Mouse (Mus musculus): Measurements from ENCODE around the gene Gm49369.
A peak's percentile ranks its signal among the peaks of the same experiment; 100 is the strongest.
"Not testable (repeated sequence)": the region's sequence is repeated elsewhere in the genome, so short reads cannot be mapped to it uniquely, and the experiment has no call there.

The Gm49369 gene

DNA sequence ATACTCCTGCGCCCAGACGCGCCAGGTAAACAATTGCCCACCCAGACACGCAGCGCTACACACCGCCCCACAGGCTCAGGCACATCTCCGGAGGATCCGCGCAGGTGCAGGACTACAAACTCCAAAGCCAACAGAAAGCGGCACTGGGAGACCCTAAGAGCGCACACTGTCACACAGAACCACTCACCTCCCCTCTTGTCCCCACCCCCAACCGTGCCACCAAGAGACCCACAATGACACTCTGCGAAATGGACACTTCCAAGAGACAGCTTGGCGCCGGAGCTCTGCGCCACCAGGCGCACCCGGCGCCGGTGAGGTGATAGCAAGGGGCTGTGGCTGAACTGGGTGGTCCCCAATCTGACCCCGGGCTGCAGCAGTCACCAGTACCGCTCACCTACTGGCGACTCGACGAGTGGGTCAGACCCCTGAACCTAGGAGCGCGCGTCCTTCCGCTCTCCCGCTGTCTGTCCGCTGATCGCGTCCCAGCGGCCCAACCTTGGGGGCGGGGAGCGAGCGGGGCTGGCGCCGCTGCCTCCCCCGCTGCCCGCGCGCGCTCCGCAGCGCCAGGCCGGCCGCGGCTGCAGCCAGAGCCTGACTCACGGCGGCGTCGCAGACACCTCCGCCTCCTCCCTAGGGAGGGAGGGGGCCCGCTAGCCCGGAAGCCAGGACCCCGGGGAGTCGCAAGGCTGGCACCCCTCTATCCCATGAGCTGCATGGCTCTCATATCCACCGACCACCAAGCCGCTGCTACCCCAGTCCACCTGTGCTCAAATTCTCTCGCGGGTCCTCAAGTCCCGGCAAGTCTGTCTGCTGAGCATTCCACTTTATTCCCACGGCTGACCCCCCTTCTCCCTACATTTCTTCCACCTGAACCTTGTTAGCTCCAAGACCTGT lies 10.5 kb downstream of the Gm49369 start:
- DNase-seq (ENCODE audit: low read depth, low spot score), result no peak

DNA sequence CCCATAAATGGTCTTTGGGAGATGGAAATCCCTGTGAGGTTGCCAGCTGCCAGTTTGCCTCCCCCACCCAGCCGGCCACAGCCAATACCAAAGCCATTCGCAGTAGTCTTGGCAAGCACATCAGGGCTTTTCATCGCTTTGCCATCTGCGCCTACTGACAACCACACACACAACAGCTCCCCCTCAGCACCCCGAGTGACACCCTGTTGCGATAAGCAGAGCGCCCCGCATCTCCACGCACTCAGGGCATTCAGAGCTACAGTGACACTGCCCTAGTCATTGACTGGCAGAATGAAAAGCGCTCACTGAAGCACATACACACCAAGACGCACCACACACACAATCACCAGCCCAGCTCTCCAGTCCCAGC lies 11.1 kb downstream of the Gm49369 start:
- no peak for DNase-seq (ENCODE audit: low read depth, low spot score)

DNA sequence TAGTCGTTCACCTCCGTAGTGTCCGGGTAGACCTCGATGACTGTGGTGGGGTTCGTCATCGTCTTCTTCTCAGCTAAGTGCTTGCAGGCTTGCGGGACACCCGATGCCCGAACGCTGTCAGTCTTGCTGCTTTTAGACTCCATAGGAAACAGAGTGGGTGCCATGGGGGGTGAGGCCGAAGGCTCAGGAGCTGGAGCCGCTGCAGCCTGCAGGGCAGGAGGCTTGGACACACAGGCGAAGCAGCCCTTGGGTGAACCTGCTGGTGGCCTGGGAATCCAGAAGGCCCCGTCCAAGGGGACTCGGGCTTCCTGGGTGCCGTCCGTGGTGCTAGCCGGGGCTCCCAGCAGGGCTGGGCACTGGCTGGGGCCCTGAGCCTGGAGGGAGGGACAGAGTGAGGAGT lies 11.5 kb downstream of the Gm49369 start:
- no peak for DNase-seq (ENCODE audit: low read depth, low spot score)

DNA sequence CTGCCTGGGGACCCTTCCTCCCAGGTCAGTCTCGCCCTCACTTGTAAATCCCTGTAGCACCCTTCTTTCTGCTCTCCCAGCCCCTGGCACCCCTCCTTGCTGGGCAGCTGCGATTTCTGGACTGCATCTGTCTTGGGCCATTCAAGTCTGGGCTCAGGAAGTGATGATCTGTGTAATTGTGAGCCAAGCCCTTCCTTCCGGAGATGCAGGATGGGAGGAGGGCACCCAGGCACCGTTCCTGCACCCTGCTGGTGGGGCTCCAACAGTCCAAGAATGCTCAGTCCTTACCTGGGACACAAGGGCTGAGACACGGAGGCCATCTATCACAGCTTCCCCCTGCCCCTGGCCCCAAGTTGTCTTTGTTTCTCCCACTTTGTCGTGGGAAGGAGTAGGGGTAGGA lies 12.6 kb downstream of the Gm49369 start:
- DNase-seq (ENCODE audit: low read depth, low spot score), result no peak

DNA sequence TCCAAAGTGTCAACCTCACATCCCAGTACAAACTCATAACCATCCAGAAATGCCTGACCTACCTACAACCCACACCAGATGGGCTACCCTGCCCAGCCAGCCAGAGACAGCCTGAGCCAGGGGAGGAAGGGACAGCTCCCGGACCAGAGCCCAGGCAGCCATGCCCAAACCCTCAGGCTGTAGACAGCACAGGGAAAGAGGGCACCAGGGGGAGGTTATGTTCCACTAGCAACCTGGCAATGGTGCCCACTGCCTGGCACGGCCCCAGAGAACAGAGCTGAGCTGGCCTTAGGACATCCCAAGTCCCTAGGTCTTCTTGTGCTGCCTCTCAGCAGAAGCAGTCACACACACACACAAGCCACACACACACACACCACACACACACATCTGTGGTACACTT lies 13.6 kb downstream of the Gm49369 start:
- no peak for DNase-seq (ENCODE audit: low read depth, low spot score)

DNA sequence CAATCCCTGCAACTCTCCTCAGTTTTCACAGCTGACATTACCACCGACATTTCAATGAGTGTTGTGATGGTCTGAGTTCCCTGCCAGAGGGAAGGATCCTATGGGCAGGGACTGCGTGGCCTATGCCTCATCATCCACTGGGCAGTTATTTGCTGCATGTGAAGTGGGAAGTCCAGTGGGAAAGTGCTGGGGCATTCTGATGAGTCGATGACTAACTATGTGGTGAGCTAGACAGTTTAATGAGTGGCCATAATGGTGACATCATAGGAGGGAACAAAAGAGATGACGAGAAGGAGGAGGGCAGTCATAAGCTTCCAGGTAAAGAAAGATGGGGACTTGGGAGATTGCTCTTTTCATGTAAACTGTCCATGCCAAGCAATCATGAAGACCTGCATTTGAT lies 19.4 kb downstream of the Gm49369 start:
- DNase-seq (ENCODE audit: low read depth, low spot score), result no peak

DNA sequence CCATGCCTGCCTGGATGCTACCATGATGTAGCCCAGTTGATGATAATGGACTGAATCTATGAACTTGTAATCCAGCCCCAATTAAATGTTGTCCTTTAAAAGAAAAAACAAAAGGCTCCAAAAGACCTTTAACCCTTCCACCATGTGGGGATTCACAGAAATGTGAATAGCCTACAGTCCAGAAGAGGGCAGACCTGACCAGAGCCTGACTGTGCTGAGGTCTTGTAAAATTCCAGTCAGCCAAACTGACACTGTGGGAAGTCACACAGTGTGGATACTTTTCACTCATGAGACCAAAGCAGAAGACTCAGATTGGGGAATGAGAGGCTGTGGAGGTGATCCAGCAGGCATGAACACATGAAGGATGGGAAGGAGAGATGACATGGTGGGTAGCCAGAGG lies 21.7 kb downstream of the Gm49369 start:
- no peak for DNase-seq (ENCODE audit: low read depth, low spot score)

DNA sequence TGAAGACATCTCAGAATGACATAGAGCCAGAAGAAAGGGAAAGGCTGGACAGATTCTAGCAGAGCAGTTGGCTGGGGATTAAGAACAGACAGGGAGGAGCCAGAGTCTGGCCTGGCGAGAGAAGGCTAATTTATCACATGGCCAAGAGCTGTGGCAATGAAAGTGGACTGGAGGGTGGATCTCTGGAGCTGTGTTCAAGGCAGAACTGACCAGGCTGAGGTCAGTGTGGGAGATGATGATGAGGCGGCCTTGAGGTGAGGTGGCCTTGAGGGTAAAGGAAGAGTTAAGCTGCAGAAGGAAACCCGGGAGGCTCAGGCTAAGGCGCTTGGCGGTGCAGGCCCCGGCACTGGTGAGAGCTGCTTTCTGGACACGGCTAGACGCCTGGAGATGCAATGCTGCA lies 23.3 kb downstream of the Gm49369 start:
- DNase-seq (ENCODE audit: low read depth, low spot score), result no peak

DNA sequence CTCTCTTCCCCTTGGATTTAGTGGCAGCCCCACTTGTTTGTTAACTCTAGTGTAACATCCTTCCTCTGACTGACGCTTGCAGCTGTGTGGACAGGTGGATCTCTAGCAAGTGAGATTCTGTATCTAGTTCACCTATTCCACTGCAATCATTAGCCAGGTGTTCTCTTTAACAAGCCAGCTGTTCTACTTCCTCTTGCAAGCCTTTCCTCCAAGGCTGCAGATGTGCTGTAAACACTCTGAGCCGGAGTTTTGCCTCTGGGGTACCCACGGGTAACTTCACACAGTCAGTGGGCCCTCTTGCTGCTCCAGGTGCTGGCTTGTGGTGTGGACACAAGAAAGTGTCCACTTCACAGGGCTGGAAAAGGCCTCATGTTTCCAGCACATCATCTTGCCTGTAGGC lies 24.9 kb downstream of the Gm49369 start:
- no peak for DNase-seq (ENCODE audit: low read depth, low spot score)

DNA sequence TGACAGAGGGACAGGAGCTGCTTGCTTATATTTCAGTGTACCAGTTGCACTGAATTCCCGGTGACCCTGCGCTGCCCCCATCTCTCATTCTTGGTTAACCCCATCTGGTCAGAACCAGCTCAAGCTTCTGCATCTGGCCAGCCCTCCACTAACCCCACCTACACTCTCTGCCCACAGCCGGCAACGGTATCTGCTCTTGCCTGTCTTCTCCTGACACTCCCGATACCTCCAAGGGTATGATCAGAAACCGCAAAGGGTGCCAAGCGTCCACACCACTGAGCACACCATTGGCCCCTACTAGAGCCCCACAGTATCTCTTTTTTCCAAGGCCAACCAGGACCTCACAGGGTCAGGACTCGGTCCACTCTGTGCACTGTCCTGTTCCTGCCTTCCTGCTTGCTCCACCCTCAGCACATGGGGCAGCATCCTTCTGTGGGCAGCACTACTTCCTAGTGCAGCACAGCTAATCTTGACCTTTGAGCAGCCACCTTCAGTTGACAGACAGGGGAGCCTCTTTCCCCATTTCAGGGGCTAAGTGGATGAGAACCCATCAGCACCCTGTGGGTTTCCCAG lies 27.7 kb downstream of the Gm49369 start:
- no peak for DNase-seq (ENCODE audit: low read depth, low spot score)

DNA sequence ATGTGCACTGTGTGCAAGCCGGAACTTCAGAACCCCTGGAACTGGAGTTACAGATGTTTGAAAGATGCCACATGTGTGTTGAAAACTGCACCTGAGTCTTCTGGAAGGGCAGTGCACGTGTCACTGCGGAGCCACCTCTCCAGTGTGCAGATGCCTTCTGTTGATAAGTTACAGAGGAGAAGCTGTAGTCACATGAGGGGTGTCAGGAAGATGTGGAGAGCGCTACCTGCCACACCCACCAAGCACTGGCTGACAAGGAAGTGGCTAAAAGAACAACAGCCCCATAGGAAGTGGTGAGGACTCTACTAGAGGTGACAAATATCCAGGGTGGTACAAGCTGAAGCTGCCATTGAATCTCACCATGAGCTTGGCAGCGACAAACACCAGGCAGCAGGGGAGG lies 28.6 kb downstream of the Gm49369 start:
- peak; percentile 87 for DNase-seq (ENCODE audit: low read depth, low spot score)

DNA sequence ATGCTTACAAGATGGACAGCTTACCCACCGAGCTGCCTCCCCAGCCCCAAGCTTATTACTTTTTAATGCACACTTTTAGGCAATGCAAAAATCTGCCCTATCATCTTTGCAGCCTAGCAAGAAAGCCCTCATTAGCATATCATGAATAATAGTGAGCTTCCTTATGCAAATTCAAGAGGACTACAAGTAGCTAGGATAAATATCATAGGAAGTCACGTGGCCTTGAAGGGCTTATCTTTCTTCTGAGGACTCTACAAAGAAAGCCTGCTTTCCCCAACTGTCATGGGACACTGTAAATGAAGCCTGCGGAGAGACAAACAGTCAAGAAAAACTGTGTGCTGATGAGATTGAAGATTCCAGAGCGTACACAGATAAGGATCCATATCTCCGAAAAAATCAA lies 30.9 kb downstream of the Gm49369 start:
- DNase-seq (ENCODE audit: low read depth, low spot score), result peak; percentile 69

DNA sequence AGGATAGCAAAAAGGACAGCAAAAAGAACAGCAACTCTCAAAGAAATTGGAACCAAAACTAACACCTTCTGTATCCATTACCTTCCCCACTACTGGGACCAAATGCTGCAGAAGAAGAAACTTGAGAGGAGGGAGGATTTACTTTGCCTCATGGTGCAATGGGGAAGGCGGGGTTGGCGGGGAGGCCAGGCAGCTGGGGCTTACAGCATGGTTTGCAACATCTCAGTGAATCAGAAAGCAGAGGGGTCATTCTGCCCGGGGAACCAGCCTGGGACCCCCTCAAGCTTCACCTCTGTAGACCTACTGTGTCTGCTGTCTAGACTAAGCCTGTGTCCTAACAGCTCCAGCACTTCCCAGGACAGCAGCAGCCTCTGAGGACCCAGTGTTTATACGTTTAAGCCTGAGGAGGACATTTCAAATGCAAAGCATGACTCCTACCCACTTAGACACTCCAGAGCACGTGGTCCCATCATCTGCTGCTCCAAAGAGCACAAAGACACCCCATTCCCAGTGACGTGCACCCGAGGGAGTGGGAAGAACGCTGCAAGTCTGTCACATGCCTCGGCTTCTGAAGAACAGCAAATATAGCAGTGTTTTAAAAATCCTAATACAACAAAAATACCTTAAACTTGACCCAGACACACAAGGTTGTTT lies 33.0 kb downstream of the Gm49369 start:
- DNase-seq (ENCODE audit: low read depth, low spot score), result no peak

DNA sequence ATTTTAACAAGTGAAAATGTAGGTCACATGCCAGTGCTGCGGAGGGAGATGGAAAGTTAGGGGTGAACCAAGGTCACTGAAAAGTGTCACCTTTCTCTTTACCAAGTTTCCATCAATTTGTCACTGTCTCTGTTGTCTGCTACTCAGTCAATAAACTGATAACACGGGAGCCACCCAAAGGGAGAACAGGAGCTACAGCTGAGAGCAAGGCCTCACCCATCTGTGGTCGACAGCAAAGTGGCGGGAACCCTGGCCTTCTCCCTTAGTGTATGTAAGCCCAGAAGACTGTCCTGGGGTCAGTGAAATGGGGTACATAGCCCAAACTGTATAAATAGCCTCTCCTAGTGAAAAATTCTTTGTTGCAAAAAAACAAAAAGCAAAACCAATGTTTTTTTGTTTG lies 34.9 kb downstream of the Gm49369 start:
- no peak for DNase-seq (ENCODE audit: low read depth, low spot score)

DNA sequence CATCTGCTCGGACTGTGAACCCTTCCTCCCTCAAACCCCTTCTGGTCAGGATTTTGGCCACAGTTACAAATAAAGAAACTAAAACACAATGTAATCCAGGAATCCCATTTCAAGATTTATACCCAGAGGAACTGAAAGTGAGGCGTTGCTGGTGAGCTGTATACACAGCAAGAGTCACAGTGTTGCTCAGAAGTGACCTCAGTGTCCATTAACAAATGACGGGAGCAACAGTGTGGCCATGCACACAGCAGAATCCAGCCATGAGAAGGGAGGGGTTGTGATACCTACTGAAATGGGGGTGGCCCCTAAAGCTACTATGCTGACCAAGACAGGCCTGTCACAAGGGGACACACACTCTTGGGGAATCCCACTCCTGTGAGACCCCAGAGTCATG lies 40.2 kb downstream of the Gm49369 start:
- no peak for DNase-seq (ENCODE audit: low read depth, low spot score)

DNA sequence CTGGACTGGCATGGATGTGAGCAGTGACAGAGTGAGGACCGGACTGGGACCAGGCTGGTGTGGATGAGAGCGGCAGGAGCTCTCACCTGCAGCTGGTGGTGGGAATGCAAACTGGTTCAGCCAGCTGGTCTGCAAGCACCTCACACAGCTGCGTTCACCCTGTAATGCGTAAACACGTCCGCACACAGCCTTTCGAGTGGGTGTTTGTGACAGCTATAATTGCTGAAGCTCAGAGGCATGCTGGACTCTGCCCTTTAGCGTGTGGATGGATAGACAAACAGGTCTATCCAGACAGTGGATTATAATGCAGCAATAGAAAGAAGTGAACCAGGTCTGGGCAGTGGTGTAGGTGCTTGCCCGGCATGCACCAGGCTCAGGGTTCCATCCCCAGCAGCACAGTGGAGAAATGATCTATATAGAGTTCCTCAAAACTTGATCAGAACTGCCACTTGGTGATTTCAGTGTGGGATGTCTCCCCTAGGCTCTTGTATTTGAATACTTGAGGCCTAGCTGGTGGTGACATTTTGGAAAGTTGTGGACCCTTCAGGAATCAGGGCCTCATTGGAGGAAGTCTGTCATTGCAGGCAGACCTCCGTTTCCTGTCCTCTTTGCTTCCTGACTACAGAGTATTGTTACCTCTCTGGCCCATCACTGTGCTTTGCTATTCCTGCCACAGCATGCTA lies 40.8 kb downstream of the Gm49369 start:
- no peak for DNase-seq (ENCODE audit: low read depth, low spot score)

DNA sequence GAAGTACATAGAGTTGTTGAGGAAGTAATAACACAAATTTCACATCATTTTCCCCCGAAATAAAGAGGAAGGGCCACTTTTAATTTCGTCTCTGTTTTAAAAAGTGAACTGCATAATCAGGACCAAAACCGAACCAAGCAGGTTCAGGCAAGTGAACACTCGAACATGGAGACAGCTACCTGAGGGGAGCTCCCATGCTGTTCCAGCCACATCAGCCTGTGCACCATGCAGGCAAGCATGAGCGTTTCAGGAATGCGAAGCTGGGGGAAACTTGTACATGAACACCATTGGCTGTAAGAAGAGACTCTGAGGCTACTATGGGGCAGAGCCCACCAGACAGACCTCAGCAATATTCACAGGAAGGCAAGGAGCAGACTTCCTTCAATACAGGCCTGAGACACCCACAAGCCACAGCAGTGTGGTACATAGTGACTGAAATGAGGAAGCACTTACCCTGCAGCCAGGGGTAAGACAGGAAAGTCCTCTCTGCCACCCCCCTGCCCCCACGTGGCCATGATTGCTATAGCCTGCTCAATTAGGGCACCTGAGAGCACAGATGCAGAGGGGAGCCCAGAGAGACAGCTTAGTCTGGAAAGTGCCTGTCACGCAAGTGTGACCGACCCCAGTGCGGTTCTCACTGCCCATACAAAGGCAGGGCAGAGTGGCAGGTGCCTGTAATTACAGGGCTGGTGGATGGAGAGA lies 42.0 kb downstream of the Gm49369 start:
- peak; percentile 39 for DNase-seq (ENCODE audit: low read depth, low spot score)

DNA sequence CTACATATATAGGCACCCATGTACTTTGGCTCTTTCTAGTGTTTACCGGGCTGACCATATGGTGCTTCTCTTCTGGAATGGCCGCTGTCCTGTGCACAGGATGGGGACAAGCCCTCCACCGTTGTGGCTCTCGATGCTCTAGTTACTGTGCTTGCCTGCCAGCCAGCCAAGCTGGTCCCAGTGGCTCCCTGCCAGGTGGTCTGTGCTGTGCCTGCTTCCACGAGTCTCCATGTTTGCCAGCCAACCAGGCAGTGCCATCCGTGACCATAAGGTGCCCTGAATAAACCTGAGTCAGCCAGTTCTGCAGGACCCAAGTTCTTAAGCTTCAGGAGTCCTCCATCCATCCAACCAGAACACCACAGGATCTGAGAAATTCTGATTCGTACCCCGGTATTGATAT lies 47.3 kb downstream of the Gm49369 start:
- no peak for DNase-seq (ENCODE audit: low read depth, low spot score)

DNA sequence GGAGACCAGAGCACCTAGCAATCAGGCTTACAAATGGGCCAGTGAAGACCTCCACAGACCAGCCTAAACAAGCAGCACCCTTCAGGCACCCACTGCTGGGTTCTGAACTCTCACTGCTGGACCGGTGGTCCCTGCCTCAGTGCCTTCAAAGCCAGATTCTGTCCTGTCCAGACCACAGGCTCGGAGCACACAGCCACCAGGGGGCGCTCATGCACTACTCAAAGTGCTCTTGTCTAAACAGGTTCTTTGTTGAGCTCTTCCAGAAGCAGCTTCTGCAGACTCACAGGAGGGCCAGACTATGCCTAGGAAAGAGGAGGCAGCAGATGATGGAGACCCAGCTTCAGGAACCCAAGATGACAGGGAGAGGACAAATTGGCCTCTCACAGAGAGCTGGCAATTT lies 48.2 kb downstream of the Gm49369 start:
- peak; percentile 77 for DNase-seq (ENCODE audit: low read depth, low spot score)

DNA sequence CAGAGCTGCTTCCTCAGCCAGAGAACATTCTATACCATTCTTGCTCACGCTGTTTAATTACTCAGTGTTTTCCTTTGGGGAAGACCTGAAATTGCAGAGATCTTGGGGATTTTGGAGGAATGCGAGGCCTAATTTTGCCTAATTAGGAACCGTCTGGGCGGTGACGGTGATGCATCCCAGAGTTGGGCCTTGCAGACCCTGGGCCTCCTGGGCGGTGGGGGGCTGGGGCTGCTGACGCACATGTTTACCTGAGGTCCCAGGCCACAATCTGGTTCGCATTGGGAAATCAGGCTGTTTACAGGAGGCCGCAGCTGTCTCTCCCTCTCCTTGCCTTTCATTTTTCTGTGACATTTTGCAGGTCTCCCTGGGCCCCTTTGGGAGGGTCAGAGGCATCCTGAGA lies 49.7 kb downstream of the Gm49369 start:
- not testable (repeated sequence) for DNase-seq (ENCODE audit: low read depth, low spot score)

DNA sequence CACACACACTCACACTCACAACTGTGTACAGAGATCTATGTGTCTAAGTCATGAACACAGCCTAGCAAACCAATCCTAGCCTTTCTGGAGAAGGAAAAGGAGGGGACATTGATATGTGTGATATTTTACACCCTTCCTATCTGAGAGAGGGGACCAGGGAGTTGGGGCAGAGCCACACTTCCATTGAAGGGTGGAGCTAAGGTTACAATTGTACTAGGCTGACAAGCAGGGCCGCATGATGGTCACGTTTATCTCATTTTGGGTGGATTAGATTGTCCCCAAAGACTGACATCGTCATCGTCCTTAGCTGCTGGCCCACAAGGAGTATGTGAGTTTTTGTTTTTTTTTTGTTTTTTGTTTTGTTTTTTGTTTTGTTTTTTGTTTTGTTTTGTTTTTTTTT lies 51.2 kb downstream of the Gm49369 start:
- DNase-seq (ENCODE audit: low read depth, low spot score), result no peak

DNA sequence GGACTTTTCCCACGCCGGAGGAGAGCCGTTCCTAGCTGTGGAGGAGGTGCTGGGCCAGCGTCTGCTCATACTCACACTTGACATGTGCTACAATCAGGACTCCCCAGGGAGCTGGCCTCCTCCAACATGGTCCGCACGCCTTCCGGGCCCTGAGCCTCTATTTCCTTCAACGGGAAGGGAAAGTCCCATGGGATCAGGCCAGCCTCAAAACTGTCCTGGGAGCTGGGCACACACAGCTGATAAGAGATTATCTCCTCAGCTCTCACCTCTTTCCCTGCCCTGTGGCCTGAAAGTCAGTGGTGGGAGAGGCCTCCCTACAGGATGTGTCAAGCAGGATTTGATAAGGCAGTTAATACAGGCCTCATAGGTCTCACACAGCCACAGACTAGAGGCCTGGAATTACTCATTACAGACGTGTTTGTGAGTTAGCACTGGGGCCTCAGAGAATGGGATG lies 52.2 kb downstream of the Gm49369 start:
- DNase-seq (ENCODE audit: low read depth, low spot score), result no peak
